Mouse (Mus musculus) bone marrow macrophage, adult 2 months (primary cell): ENCODE measurements around the gene Psmd6. TPM values are rescaled to one million over a fixed set of nuclear protein-coding genes. Genes with fewer than 3 reads are reported as not detected.

Experiments
- H3K27ac ChIP-seq: 2 replicates; pipeline ENCODE4 v1.5.1; 2012; ENCODE audit warnings: low read depth, low read length; ENCODE audit not compliant: insufficient read depth
- H3K4me1 ChIP-seq: 2 replicates; pipeline ENCODE4 v1.6.1; 2012; ENCODE audit warnings: low read length; ENCODE audit not compliant: control insufficient read depth, insufficient read depth
- H3K4me3 ChIP-seq: 2 replicates; pipeline ENCODE4 v1.5.1; 2012; ENCODE audit warnings: mild to moderate bottlenecking, low read length, moderate library complexity; ENCODE audit not compliant: insufficient read depth
- CTCF ChIP-seq: IDR thresholded peaks from 2 replicates; pipeline ENCODE4 v1.5.1; 2012; ENCODE audit warnings: low read depth, mild to moderate bottlenecking, low read length, moderate library complexity
- POLR2A ChIP-seq: IDR thresholded peaks from 2 replicates; pipeline ENCODE4 v1.6.1; 2012; ENCODE audit warnings: mild to moderate bottlenecking, low read depth, low read length, borderline replicate concordance
- polyA plus RNA-seq: library from polyadenylated mRNA; stranded (reverse); fragments of >200 nt; gene quantifications from 2 replicates; pipeline ENCODE4 v1.2.4, GENCODE M21; 2012; ENCODE audit not compliant: missing spikeins, insufficient read depth, insufficient read length

Gene Psmd6
- polyA plus RNA-seq, 1 experiment: 73.8 TPM

GRCm38 (mm10) chr14:14064486-14065141 lies 56.2 kb downstream of the Psmd6 start:
- no peak for TF ChIP-seq CTCF
- no peak for TF ChIP-seq POLR2A
- Histone ChIP-seq H3K4me3 (no peak overlapping the region), H3K4me1 (peaks cover 38% of the 10 kb centered on the region), H3K27ac (peak overlapping the region; percentile 41)

- no peak for TF ChIP-seq CTCF
- TF ChIP-seq POLR2A: no peak
- peaks cover 33% of the 10 kb centered on the region for H3K4me1 ChIP-seq
- H3K4me3 ChIP-seq: no peak overlapping the region
- H3K27ac ChIP-seq: no peak overlapping the region
Measured at GRCm38 (mm10) chr14:14063382-14063781, 57.4 kb downstream of the Psmd6 start.

- Histone ChIP-seq H3K4me3 (no peak overlapping the region), H3K4me1 (peaks cover 28% of the 10 kb centered on the region), H3K27ac (no peak overlapping the region)
- TF ChIP-seq CTCF (no peak), POLR2A (no peak)
Measured at GRCm38 (mm10) chr14:14062531-14063245, 58.1 kb downstream of the Psmd6 start.

Other genes starting within 250 kb of the Psmd6 start
- not detected in 2 replicates for gene Gm281, start 206.5 kb downstream of the Psmd6 start, polyA plus RNA-seq
- gene Atxn7, start 159.5 kb downstream of the Psmd6 start, polyA plus RNA-seq: 18.9 and 19.9 TPM in 2 replicates
- 59.7 and 64.2 TPM in 2 replicates for gene Thoc7, start 159.1 kb downstream of the Psmd6 start, polyA plus RNA-seq
- gene Olfr720, start 65.9 kb upstream of the Psmd6 start, polyA plus RNA-seq: not detected in 2 replicates
- gene Olfr31, start 201.8 kb upstream of the Psmd6 start, polyA plus RNA-seq: not detected in 2 replicates
- gene Il3ra, start 225.3 kb upstream of the Psmd6 start, polyA plus RNA-seq: 76.8 and 90.7 TPM in 2 replicates